Mouse (Mus musculus) heart, postnatal 36 days (tissue): ENCODE data around the gene 1700025G04Rik. TPM values are rescaled to one million over a fixed set of nuclear protein-coding genes. Genes with fewer than 3 reads are reported as not detected.

Source experiments
- DNase-seq, 2 experiments: peaks; one replicate each; pipeline ENCODE4 v3.0.0; 2021 to 2022
- intact Hi-C: fragments of 180-260 bp; cut with DNase I; formaldehyde crosslinking; loops from one replicate; pipeline ENCODE4 v1.15.1; 2025
- total RNA-seq, 2 experiments: library from RNA; stranded (reverse); gene quantifications; 2 replicates each; pipeline ENCODE4 v1.2.3; 2021

Gene 1700025G04Rik
- total RNA-seq, 2 experiments from 2014 or later: 41.2 to 44.2 TPM

DNA sequence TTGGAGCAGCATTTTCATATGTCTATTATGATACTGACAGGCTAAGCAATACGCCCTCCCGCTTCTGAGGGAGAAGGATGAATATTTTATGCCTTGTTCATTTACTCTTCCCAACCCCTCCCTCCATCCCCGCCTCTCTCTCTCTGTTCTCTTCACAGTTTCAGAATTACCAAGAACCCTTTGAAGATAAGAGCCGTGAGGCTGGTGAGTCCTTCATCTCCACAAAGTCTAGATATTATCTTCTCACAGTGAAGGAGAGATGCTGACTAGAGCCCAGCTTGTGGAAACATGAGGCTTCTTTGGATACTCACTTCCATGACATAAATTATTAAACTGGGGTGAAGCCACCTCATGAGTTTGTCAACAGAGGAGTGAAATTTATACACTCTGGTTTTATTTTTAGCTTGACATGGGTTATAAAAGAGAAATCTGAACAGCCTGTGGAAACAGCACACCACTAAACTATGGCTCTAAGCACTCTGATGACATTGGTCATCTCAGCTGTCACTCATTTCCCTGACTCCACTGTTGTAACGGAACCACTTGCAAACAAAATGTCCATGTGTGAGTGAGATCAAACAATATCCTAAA, 116.7 kb downstream of the 1700025G04Rik start:
- intact Hi-C loops: no loop called here
- no peak for DNase-seq

GRCm38 (mm10) chr1:151971581-151971980, 118.3 kb downstream of the 1700025G04Rik start:
- DNase-seq: no peak
- intact Hi-C loops: no loop called here

DNA sequence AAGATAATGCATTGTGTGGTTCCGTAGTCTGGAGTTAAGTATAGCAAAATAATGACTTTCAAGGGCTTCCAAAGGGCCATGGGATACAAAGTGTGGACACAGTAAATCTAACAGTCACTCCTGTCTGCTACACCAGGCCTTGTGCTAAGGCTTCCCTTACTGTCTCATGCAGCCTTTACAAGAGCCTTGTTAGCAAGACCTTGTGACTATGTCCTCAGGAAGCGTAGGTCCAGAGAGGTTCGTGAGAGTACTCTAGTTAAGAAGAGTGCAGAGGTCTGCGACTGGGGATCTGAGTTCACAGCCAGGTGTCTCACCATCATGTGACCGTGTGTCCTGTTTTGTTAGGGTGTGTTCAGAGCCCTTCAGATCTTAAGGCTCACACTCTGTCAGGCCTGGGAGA, 121.8 kb downstream of the 1700025G04Rik start:
- intact Hi-C loops: no loop called here

GRCm38 (mm10) chr1:151964811-151965210, 125.1 kb downstream of the 1700025G04Rik start:
- no peak for DNase-seq
- intact Hi-C loops: no loop called here

More for the DNA sequence above, 121.8 kb downstream of the 1700025G04Rik start:
- no peak for DNase-seq

DNA sequence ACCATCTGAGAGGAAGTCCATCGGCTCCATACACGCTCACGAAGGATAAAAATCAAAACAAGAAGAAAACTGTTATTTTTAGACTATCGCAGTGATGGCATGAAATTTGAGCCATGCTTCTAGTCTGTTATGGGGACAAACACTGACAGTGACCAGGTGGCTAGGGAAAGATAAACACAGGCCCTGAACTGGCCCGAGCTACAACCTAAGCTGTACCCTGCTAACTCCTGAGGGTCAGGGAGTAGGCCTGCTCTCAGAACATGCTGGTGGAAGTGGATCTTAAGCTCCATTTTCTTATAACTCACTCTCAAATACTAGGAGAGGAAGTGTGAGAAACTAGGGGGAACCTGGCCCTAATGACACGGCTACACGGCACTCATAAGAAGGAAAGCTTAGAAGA, 126.7 kb downstream of the 1700025G04Rik start:
- DNase-seq: no peak
- intact Hi-C loops: no loop called here

DNA sequence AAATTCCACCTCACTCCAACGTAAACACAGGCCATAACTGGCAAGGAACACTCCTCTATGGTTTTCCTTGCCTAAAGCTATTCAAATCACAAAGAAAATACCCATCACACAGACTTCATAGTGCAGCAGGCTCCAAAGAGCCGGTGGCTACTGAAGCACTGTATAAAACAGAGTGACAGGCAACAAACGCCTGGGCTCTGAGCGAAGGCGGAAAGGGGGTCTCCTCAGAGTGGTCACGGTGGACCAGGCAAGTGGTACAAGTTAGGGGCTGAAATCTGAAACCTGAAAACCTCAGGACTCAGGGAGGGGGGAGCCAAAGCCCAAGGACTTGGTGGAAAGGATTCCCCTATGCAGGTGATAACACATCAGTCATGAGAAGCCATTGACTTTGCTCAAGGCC, 127.8 kb downstream of the 1700025G04Rik start:
- DNase-seq: no peak
- intact Hi-C loops: no loop called here

- DNase-seq: no peak
- intact Hi-C loops: no loop called here
These were observed 128.7 kb downstream of the 1700025G04Rik start for GRCm38 (mm10) chr1:151961204-151961603.

GRCm38 (mm10) chr1:151959010-151959409, 130.9 kb downstream of the 1700025G04Rik start:
- no peak for DNase-seq
- intact Hi-C loops: no loop called here

DNA sequence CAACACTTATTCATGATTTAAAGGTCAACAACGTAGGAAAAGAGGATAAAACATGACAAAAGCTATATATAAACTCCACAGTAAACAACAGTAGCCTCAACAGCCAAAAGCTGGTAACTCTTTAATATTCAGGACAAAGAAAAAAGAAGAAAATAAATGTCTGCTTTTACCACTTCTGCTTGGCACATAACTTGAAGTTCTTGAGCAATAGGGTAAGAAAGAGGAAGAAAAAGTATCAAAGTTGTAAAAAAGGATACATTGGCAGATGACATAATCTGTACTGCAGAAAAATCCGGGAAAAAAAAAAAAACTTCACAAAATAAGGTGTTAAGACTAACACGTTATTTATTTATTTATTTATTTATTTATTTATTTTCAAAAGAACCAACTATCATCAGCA, 131.5 kb downstream of the 1700025G04Rik start:
- intact Hi-C loops: no loop called here

GRCm38 (mm10) chr1:151957669-151958068, 132.3 kb downstream of the 1700025G04Rik start:
- DNase-seq: no peak
- intact Hi-C loops: no loop called here

More for the DNA sequence above, 131.5 kb downstream of the 1700025G04Rik start:
- no peak for DNase-seq

DNA sequence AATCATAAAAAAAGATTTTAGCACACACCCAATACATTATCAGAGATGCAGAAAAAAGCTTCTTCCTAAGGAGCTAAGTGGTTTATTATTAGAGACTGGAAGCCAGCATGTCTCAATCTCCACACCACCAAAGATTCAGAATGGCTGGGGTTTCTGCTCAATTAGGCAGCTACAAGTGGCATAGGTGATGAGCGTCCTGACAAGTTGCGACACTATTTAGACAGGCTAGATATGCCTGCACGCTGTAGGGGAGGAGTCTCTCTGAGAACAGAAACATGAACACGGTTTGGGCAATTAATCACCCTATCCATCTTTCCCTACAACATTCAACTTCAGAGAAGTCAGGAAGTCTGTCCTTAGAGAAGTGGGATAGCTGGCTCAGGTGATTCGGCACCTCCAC, 134.1 kb downstream of the 1700025G04Rik start:
- intact Hi-C loops: no loop called here
- no peak for DNase-seq

DNA sequence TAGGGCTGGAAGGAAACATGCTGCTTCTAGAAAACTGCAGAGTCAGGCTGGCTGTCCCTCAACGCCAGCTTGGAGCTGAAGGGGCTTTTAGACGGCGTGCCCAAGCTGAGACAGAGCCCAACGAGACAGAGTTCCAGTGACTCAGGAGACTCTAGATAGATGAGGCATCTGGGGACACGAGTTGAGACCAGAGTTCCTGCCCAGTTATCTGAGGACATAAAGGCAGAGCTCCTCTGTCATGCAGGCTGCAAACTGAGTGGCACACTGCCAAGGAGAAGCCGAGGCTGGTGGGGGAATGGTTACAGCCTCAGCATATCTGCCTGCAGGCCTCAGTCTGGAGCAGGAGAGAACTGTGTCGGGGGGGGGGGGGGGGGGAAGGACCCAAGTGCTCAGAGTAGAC, 136.4 kb downstream of the 1700025G04Rik start:
- intact Hi-C loops: no loop called here

DNA sequence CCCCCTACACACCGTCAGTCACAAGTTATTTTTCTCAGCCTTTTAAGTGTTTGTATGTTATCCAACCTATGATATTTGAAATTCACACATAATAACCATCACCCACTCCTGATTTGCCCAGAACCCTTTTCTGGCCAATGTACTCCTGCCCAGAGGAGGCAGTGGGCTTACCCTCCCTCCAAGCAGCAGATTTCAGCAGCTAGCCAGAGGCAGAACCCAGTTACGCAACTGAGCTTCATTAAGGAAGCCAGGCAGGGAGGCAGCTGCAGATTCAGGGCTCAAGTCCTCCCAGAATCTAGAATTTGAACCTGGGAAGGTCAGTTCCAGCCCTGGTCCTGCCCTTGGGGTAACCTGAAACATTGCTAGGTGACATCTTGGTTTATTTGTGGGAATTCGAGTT, 141.9 kb downstream of the 1700025G04Rik start:
- DNase-seq: peak; percentile 31 to 47
- intact Hi-C loops: no loop called here

More for the DNA sequence above, 136.4 kb downstream of the 1700025G04Rik start:
- DNase-seq: peak; percentile 71 to 75

DNA sequence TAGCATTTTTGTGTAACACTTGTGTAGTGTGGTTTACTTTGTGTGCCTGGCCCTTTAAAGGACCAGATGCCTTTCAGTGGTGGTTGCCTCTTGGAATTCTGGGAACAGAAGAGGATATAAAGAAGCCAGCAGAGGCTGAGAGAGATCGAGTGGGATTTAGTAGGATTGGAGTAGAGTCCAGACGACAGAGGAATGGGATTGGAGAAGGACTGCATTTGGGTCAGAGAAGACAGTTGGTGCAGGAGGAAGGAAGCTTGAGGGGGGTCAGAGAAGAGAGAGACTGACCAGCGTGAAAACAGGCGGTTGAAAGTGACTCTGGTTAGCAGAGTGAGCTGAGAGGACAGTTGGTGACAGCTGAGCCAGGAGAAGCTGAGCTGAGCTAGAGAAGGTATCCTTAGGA, 142.4 kb downstream of the 1700025G04Rik start:
- intact Hi-C loops: no loop called here

GRCm38 (mm10) chr1:151944457-151945223, 145.3 kb downstream of the 1700025G04Rik start:
- DNase-seq: no peak
- intact Hi-C loops: no loop called here

More for the DNA sequence above, 142.4 kb downstream of the 1700025G04Rik start:
- peak; percentile 18 to 29 for DNase-seq

GRCm38 (mm10) chr1:151943681-151944237, 146.2 kb downstream of the 1700025G04Rik start:
- intact Hi-C loops: no loop called here
- DNase-seq: no peak

GRCm38 (mm10) chr1:151942972-151943654, 146.8 kb downstream of the 1700025G04Rik start:
- intact Hi-C loops: no loop called here
- no peak for DNase-seq

- intact Hi-C loops: no loop called here
- no peak for DNase-seq
These were observed 149.9 kb downstream of the 1700025G04Rik start for GRCm38 (mm10) chr1:151939987-151940386.

DNA sequence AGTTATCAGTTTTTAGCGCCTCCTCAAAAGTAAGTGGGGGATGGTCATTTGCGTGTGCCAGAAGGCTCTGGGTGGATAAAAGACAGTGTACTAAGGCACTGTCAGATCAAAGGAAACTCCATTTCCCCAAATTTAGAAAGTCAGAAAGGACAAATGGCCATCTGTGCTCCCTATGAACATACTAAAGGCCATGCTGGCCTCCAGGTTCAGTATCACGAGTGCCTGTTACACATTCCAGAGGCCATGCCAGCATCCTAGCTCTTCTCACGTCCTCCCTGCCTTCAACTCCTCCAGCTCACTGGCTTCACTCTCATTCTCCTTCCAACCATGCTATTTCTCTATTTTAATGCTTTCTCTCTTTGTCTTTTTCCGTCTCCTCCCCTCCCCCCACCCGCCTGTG, 150.4 kb downstream of the 1700025G04Rik start:
- intact Hi-C loops: no loop called here

DNA sequence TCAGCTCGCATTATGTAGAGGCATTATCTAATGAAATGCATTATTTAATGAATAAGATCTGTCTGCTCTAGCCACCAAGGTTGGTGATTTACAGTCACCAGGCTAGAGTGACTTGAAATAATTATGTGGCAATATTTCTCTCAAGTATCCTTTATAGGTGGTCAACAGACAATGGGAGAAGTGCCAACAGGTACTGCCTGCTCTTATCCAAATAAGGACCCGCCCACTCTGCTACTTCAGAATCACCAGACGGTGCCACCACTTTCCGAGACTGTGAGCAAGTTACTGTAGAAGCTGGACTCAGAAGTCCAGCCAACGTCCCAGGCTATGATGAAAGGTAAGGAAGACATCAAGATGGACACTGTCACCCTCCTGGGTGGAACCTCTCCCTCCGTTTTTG, 156.3 kb downstream of the 1700025G04Rik start:
- intact Hi-C loops: no loop called here
- no peak for DNase-seq

More for the DNA sequence above, 150.4 kb downstream of the 1700025G04Rik start:
- no peak for DNase-seq

DNA sequence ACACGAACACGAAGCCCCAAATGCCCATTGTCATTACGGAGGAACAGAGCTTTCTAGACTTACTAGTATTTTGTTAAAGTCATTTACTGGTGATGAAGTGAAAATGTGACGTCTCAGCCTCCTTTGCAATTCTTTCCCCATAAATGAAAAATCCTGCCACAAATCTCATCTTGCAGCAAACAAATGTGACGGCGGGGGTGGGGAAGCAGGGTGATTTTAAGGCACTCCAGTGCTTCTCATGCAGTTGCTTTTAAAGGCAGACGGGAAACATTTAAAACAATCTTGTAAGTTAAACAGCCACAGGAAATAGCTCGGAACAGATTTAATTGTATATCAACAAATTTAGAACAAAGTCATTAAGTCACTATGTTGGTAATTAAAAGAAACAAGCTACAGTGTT, 163.1 kb downstream of the 1700025G04Rik start:
- DNase-seq: no peak
- intact Hi-C loops: loop anchor here (5.0 kb wide), 2 partner anchors 160 to 360 kb away; no protein-coding TSS in a partner anchor
